Mouse (Mus musculus) stomach, adult 2 months (tissue): ENCODE data around the gene Olfr62. TPM values are rescaled to one million over a fixed set of nuclear protein-coding genes. Genes with fewer than 3 reads are reported as not detected.

Experiments used
- polyA plus RNA-seq: library from polyadenylated mRNA; depleted of rRNA; stranded (reverse); fragments of >200 nt; gene quantifications from 2 replicates; pipeline ENCODE4 v1.2.3, GENCODE M21; 2012; rRNA removed

Olfr62 gene
- not detected in 2 replicates for polyA plus RNA-seq

GRCm38 (mm10) chr4:118658652-118659051 lies at the start of gene Olfr62:
TSS of gene Olfr62 (plus strand) at chr4:118658952.

GRCm38 (mm10) chr4:118620279-118620966 lies 38.3 kb upstream of the Olfr62 start, which contains the start of the genes Cfap57 and Ebna1bp2:
TSS of gene Cfap57 (minus strand) at chr4:118620777.
TSS of gene Ebna1bp2 (plus strand) at chr4:118620799.

GRCm38 (mm10) chr4:118692412-118692973 lies 33.7 kb downstream of the Olfr62 start, which contains the start of gene Olfr1342:
TSS of gene Olfr1342 (minus strand) at chr4:118692756.

GRCm38 (mm10) chr4:118703223-118703622 lies 44.5 kb downstream of the Olfr62 start, which contains the start of gene Olfr1341:
TSS of gene Olfr1341 (plus strand) at chr4:118703523.

Other genes starting within 250 kb of the Olfr62 start
- 12.3 and 16.3 TPM in 2 replicates for gene Szt2, start 249.7 kb upstream of the Olfr62 start, polyA plus RNA-seq
- gene Med8, start 249.6 kb upstream of the Olfr62 start, polyA plus RNA-seq, result 7.6 and 7.9 TPM in 2 replicates
- gene Elovl1, start 230.9 kb upstream of the Olfr62 start, polyA plus RNA-seq, result 298 and 386 TPM in 2 replicates
- 16.8 and 16.9 TPM in 2 replicates for gene Cdc20, start 221.6 kb upstream of the Olfr62 start, polyA plus RNA-seq
- 0.06 and 0.13 TPM in 2 replicates for gene Mpl, start 201.4 kb upstream of the Olfr62 start, polyA plus RNA-seq
- gene Tie1, start 168.9 kb upstream of the Olfr62 start, polyA plus RNA-seq, result 11.6 and 16.0 TPM in 2 replicates
- gene 2610528J11Rik, start 132.0 kb upstream of the Olfr62 start, polyA plus RNA-seq, result 39.2 and 42.8 TPM in 2 replicates
- gene Tmem125, start 114.9 kb upstream of the Olfr62 start, polyA plus RNA-seq, result 32.9 and 43.0 TPM in 2 replicates
- gene Cfap57, start 38.2 kb upstream of the Olfr62 start, polyA plus RNA-seq, result 0.04 and 0.05 TPM in 2 replicates
- gene Ebna1bp2, start 38.2 kb upstream of the Olfr62 start, polyA plus RNA-seq, result 1.3 and 1.7 TPM in 2 replicates
- gene Olfr1342, start 33.8 kb downstream of the Olfr62 start, polyA plus RNA-seq, result not detected in 2 replicates
- not detected in 2 replicates for gene Olfr1341, start 44.6 kb downstream of the Olfr62 start, polyA plus RNA-seq
- gene Olfr1340, start 61.2 kb downstream of the Olfr62 start, polyA plus RNA-seq, result not detected in 2 replicates
- gene Olfr1339, start 73.2 kb downstream of the Olfr62 start, polyA plus RNA-seq, result not detected in 2 replicates
- not detected in 2 replicates for gene Olfr1338, start 99.8 kb downstream of the Olfr62 start, polyA plus RNA-seq
- not detected in 2 replicates for gene Olfr1337, start 123.6 kb downstream of the Olfr62 start, polyA plus RNA-seq
- gene Olfr1335, start 151.0 kb downstream of the Olfr62 start, polyA plus RNA-seq, result not detected in 2 replicates
- not detected in 2 replicates for gene Olfr1333, start 177.3 kb downstream of the Olfr62 start, polyA plus RNA-seq
- gene Olfr1331, start 205.7 kb downstream of the Olfr62 start, polyA plus RNA-seq, result not detected in 2 replicates
- not detected in 2 replicates for gene Olfr1330, start 229.6 kb downstream of the Olfr62 start, polyA plus RNA-seq